ENCODE assay signal across 22 mouse cellular contexts in genomic region chr9:31875556-31875955, GRCm38 (mm10). TPM values are rescaled to one million over a fixed set of nuclear protein-coding genes. Genes with fewer than 3 reads are reported as not detected.
"Had no signal": no experiment of that assay in that cellular context is flagged by ENCODE, and none has a peak within 500 bp of the region (broad histone marks: within the 10 kb centered on the region; RNA-seq: fewer than 3 reads in every experiment).

No protein-coding gene starts in this region.

- H3K27me3 ChIP-seq: midbrain, embryonic 12.5 days; neural tube, embryonic 13.5 days; neural tube, embryonic 15.5 days had no signal

- H3K4me2 ChIP-seq: lung, embryonic 14.5 days; midbrain, embryonic 12.5 days; neural tube, embryonic 13.5 days; neural tube, embryonic 15.5 days had no signal

- H3K4me3 ChIP-seq: midbrain, embryonic 10.5 days; midbrain, embryonic 12.5 days; myocyte; neural tube, embryonic 13.5 days; neural tube, embryonic 15.5 days had no signal

- H3K9ac ChIP-seq: lung, embryonic 14.5 days; midbrain, embryonic 12.5 days; neural tube, embryonic 13.5 days; neural tube, embryonic 15.5 days had no signal

- ATAC-seq: midbrain, embryonic 16.5 days had no signal

- H3K27ac ChIP-seq: midbrain, embryonic 10.5 days; midbrain, embryonic 12.5 days; neural tube, embryonic 13.5 days; neural tube, embryonic 15.5 days had no signal

- H3K9me3 ChIP-seq: midbrain, embryonic 10.5 days; midbrain, embryonic 12.5 days; neural tube, embryonic 13.5 days; neural tube, embryonic 15.5 days had no signal

- H3K4me1 ChIP-seq: midbrain, embryonic 10.5 days; neural tube, embryonic 13.5 days; neural tube, embryonic 15.5 days had no signal

- H3K36me3 ChIP-seq: midbrain, embryonic 10.5 days; midbrain, embryonic 12.5 days; neural tube, embryonic 13.5 days; neural tube, embryonic 15.5 days had no signal

- DNase-seq: lung, adult 18-20 months; lung, embryonic 14.5 days; lung, postnatal 10 days; lung, postnatal 4 days; midbrain, embryonic 14.5 days; retina, postnatal 1 day; right cerebral cortex, adult 18-20 months; right cerebral cortex, postnatal 25 days; right cerebral cortex, postnatal 4 days; spleen, adult 18-20 months; thymus, adult 18-20 months; thymus, postnatal 14 days; thymus, postnatal 36 days had no signal

RNA-seq across cellular contexts. Expression of gene Barx2, which starts 37.7 kb away (rescaled TPM):
- total RNA-seq: megakaryocyte, adult 5-6 weeks; megakaryocyte-erythroid progenitor cell, adult 5-6 weeks had no signal
- polyA plus RNA-seq: lung, embryonic 16.5 days; midbrain, embryonic 12.5 days; neural tube, embryonic 13.5 days had no signal
